Mouse (Mus musculus): Measurements from ENCODE around the gene Crxos.

GRCm38 (mm10) chr7:15914252-15914651, 31.8 kb downstream of the Crxos start:
- no peak for TF ChIP-seq POLR2A (IDR thresholded peaks at IDR 0.05; ENCODE audit: insufficient read depth, low read length)
- TF ChIP-seq CTCF (IDR thresholded peaks at IDR 0.05; ENCODE audit: low read depth, low read length) = peak; percentile 16
- no peak for TF ChIP-seq EP300 (IDR thresholded peaks at IDR 0.05; ENCODE audit: insufficient read depth, low read depth, low read length)
